Mouse (Mus musculus): ENCODE data around the gene Taco1.

- TF ChIP-seq POLR2A (IDR thresholded peaks at IDR 0.05; ENCODE audit: borderline replicate concordance, extremely low read depth, low read depth, low read length) = no peak
- TF ChIP-seq CTCF (IDR thresholded peaks at IDR 0.05; ENCODE audit: insufficient read depth, low read length) = no peak
Measured at GRCm38 (mm10) chr11:106054600-106054999, 11.3 kb upstream of the Taco1 start.

All from lung, adult 2 months (tissue).